Mouse (Mus musculus): ENCODE results near the gene Exoc6b.

DNA sequence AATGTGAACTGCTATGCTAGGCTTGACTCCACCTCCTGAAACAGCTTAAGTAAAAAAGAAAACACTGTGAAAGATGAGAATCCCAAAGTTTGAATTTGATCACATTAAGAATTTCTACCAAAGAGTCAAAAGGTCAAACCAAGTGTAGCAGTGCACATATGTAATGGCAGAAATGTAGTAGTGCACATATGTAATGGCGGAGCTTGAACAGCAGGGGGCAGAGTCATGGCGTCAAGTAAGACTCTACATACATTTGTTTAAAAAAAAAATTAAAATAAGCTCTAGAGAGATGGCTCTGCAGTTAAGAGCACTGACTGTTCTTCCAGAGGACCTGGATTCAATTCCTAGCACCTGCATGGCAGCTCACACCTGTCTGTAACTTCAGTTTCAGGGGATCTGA, 153.0 kb downstream of the Exoc6b start:
- TF ChIP-seq POLR2A (IDR thresholded peaks at IDR 0.05; ENCODE audit: insufficient read depth, low read length) (no peak), CTCF (IDR thresholded peaks at IDR 0.05; ENCODE audit: low read depth, low read length) (no peak)
